Mouse (Mus musculus) cerebellum, postnatal 10 days (tissue): Measurements from ENCODE around the gene Ccl1.

Experiments
- DNase-seq, 2 experiments: peaks; one replicate each; pipeline ENCODE4 v3.0.0; 2021; ENCODE audit warnings: mixed read lengths in 2 of 2

Gene Ccl1

DNA sequence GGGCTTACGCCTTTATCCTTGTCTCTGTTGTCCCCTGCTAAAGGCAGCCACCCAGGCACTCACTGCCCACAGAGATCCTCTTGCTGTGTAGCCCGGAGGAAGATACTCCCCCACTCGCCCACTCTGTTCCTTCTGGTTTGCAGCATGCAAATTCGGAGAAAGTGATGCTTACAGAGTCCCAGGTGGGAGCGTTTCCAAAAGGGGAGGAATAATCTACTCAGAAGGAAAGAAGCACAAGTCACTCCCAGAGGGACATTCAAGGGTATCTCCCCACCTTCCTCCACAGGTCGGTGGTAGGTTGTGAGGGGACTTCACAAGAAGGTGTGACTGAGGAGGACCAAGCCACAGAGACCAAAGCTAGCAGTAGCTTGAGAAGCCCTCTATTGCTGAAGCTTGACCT, 100.3 kb downstream of the Ccl1 start:
- DNase-seq = no peak

- DNase-seq = no peak
Observed at GRCm38 (mm10) chr11:82203706-82204105, 101.8 kb downstream of the Ccl1 start.

GRCm38 (mm10) chr11:82197774-82198173, 107.7 kb downstream of the Ccl1 start:
- no peak for DNase-seq

GRCm38 (mm10) chr11:82194980-82195379, 110.5 kb downstream of the Ccl1 start:
- DNase-seq = no peak

DNA sequence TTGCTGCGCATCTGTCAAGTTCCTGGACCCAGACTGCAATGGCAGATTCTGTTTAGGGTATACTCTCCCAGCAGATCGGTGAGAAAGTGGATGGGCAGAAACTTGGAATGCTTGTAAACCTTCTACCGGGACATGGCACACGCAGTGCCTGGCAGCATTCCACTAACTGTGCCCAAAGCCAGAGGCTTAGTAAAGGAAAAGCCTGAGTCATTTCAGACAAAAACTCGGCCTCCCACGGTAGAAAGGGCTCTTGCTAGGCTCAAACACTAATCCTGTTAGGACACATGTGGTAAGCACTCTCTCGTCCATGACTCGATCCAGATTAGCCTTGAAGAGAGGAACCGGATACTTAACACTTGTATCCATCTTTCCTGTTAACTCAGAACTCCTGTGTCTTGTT, 111.7 kb downstream of the Ccl1 start:
- peak; percentile 23 to 36 for DNase-seq

DNA sequence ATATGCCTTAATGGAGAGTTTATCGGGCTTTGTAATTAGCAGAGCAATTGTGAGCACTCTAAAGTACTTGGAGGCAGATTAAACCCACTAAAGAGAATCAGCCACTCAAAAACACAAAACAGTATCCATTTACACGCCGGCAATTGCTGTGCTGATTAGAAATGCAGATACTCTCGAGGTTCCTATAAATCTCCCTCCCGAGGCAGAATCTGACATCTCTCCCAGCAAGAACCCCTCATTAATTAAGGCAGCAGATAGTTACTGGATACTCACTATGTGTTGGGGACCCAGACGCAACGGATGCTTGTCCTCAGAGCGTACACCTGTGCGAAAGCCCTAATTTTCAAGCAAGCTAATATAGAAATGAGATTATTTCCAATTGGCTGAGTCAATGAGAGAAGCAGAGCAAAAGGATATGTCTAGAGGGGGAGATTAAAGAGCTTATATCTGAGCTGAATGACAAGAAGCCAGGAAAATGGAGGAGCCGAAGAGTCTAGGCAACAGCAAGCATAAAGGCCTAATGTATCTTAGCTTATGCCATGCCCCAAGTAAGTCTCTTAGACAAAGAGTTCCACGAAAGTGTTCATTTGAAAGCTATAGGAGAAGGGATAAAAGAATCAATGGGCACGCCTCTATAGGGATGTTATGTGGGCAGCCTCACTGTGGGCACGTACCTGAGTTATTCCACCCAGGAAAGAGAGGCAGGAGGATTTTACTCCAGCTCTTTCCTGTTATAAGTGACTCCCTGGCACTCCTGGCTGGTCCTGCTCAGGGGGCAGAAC, 115.5 kb downstream of the Ccl1 start:
- no peak for DNase-seq

GRCm38 (mm10) chr11:82185684-82186083, 119.8 kb downstream of the Ccl1 start:
- no peak for DNase-seq

DNA sequence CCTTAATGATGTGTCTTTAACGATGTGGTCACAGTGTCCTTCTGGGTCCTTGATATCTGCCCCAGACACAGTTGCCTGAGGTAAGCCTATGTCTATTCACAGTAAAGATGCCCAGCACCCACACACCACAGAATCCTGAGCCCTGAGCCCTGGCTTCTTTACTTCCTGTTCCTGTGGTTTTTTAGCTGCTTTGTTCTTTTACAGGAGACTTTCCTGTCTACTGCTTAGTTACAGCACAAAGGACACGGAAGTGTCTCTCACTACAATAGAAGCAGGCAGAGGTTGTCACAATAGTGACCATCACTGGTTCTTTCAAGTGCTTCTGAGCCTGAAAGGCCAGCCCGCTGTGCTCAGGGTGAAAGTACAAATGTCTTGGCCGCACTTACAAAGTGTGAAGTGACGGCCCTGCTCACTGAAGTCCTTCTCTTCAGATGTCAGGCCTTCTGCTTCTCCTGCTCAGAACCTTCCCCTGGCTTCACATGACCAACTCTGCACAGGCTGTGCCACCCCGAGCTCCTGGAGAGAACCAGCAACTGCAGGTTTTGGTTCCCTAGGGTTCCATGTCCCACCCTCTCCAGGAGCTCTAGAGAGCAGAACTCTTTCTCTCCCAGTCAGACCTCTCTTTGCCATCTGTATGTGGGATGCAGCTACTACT, 122.1 kb downstream of the Ccl1 start:
- no peak for DNase-seq

DNA sequence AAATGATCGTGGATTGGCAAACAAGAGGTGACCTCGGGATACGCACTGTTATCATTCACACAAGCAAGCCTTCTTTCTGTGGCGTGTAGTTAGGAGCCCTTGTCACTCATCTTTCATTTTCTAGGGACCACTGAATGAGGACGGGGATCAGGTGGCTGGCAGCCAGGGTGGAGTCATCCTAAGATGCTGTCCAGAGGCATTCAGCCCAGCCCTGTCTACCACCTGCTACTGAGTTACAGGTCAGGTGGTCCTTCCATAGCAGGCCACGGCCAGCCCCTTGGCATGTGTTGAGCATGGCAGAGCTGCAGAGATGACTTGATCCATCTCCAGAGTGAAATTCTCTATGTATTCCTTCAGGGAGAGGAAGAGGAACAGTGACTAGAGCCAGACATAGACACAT, 123.1 kb downstream of the Ccl1 start:
- DNase-seq = peak; percentile 75 to 81

GRCm38 (mm10) chr11:82181331-82181730, 124.2 kb downstream of the Ccl1 start:
- DNase-seq = peak; percentile 81 to 87

DNA sequence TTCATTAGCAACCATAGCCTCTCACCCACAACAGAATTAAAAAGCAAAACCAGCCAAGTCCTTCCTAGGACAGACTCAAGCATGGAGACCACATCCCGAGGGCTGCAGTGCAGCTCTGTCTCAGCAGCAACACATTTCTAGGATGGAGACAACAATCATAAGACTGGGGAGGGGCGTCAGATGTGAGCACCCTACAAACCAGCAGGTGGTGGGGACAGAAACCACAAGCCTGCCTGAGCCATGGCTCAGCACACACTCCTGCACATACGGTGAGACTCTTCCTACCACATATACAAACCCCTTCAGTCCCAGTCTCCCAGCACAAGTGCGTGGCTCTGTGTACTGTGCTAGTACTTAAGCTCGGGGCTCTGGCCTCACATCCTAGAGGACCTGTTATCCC, 127.3 kb downstream of the Ccl1 start:
- no peak for DNase-seq

GRCm38 (mm10) chr11:82177711-82178110, 127.8 kb downstream of the Ccl1 start:
- DNase-seq = peak; percentile 79 to 92

DNA sequence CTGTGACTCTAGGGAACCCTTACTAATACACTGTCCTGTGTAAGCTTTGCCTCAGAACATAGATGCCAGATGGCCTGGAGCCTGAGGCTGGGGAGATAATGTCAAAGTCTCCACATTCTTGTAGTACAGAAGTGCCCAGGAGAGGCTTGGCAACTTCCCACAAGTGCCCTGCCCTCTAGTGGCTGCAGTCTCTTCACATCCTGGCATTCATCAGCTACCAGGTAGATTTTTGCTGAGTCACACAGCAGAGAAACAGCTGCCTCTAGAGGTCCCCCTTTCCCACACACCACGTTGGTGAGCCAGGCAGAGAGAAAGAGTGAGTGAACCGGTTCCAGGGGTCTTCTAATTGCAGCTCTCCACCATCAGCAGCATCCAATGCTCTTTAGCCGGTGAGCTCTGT, 130.7 kb downstream of the Ccl1 start:
- peak; percentile 81 to 85 for DNase-seq

DNA sequence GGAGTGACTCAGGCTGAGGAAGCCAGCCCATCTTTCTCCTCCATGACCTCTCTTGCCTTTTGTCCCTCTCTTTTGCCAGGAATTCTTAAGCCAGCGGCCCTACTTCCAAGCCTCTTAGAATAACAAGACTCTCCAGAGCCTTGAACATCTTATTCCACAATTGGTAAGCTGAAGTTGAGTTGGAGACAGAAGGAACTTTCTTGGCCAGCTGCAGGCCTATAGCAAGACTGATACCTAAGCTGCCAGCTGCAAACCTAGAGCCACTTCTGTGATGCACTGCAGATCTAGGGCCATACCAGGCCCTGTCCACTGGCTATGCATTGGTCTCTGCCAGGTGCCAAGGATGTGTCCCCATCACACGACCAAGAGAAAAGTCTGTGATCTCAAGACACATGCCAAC, 132.0 kb downstream of the Ccl1 start:
- no peak for DNase-seq

DNA sequence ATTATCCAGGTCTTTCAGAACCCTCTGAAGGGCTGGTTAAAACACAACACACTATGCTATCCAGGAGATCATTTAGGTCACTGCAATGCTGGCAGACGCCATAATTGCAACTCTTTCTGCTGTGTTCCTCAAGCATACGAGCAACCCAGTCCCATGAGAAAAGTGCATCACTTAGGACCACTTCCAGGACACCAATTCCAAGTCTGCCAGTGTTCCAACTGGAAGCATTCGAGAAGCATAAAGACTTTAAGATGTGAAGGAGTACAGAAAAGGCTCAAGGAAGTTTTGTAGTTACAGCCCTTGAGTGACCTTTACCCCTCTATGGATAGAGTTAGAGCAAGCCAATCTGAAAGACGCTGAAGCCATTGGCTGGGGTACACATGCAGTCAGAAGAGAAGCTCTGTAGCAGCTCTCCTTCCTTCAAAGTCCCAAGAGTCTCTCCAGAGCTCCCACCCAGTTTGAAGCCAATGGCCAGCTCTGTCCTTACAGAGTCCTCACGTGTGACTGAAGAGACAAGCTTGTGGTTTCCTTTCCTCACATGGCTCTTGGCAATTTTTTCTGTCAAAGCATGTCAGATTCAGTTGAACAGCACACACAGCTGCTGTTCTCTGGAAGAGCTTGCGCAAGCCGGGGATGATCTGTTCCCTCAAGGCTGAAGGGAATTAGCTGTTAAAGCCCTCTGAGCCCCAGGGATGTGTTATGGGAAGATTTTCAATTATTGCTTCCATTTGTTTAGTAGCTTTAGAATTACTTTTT, 134.0 kb downstream of the Ccl1 start:
- DNase-seq = no peak

DNA sequence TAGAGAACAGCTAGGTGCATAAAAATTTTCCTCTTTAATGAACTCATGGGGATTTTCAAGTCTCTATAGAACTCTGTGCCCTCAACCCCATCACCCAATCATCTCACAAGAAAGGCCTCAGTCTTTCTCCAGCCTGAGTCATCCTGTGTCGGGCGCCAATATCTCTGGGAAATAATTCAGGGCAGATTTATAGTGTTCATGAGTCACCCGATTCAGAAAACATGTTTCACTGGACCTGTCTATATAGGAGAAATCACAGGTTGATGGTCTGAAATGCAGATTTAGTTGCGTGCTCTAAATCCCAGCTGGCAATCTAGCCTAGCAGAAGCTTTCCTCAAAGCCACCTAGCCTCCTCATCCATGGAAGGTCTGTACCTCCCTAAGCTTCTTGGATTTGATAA, 136.0 kb downstream of the Ccl1 start:
- DNase-seq = no peak

- DNase-seq = no peak
Observed at GRCm38 (mm10) chr11:82168308-82168707, 137.2 kb downstream of the Ccl1 start.

DNA sequence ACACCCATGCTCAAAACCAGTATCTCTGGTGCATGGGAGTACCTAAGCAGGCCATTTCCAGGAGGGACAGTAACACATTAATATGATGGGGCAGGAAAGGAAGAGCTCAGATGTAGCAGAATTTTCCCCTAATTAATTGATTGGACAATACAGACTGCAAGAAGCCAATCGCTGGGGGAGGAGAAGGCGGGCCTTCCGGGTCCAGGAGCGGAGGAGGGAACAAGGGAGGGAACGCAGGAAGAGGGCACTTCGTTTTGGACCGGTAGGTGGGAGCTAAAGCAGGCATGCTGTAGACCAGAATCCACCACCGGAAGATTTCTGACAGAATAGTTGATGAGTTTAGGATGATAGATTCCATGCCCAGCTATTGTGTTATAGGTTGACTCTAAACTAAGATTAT, 142.2 kb downstream of the Ccl1 start:
- no peak for DNase-seq

DNA sequence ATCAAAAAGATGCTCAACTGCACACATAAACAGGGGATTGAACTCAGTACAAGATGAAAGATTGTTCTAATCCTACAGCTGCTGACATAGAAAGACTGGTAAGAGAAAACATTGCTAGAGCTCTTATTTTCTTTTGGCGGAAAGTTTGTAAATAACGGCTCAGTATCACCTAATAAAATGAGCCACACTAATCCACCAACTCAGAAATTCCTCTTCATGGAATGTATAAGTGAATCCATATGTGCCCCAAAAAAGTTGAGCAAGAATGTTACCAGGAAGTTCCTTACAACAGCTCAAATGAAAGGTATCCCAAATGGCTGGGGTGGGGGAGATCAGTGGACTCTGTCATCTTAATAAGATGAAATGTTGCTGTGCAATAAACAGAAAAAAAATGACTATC, 146.4 kb downstream of the Ccl1 start:
- no peak for DNase-seq

- no peak for DNase-seq
Observed at GRCm38 (mm10) chr11:82139492-82140094, 165.9 kb downstream of the Ccl1 start.

DNA sequence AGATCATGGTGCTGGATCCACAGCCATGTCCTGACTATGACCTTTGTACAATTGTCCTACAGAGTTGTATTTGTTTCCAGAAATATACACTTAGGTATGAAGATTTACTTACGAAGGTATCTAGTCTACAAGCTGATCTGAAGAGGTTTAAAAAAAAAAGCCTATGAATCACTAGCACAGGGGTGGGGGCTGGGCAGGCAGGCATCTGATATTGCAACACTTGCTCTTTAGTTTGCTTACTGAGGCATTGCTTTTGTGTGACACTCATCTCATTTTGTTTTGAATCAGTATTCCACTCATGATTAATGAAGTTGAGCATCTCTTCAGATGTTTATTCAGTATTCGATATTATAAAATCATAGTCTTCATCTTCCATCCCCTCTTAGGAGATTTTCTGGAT, 169.3 kb downstream of the Ccl1 start:
- DNase-seq = no peak

DNA sequence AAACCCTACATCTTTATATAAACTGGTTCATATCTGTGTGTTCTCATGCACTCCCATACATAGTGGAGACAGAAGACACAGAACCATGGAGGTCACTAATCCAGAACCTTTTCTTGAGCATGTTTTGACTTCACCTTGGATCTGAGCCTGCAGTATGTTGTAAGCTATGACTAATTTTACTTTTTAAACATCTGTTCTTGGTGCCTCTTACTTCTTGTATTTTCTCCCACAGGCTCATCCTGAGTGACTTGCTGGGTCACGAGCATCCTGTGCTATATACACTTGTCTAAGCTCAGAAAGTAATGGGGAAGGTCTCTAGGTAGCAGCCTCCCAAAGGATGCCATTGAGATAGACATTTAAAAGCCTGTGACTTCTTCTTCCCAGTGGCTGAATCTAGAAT, 172.5 kb downstream of the Ccl1 start:
- no peak for DNase-seq
